Mouse (Mus musculus) ES-E14 (cell line): ENCODE results near the gene Rad1. TPM values are rescaled to one million over a fixed set of nuclear protein-coding genes. Genes with fewer than 3 reads are reported as not detected.
"Not testable (repeated sequence)": the region's sequence is repeated elsewhere in the genome, so short reads cannot be mapped to it uniquely, and the experiment has no call there.

Source experiments
- DNase-seq: peaks from one replicate; pipeline ENCODE4 v3.0.0-alpha.2; 2013; ENCODE audit warnings: low read depth, low spot score
- H3K27ac ChIP-seq: 2 replicates; pipeline ENCODE4 v1.5.1; 2012; ENCODE audit warnings: low read depth, mild to moderate bottlenecking, low read length, moderate library complexity, mixed read lengths; ENCODE audit not compliant: poor library complexity, insufficient read depth, severe bottlenecking
- H3K36me3 ChIP-seq: 2 replicates; pipeline ENCODE4 v1.6.1; 2012; ENCODE audit warnings: mild to moderate bottlenecking, low read length, moderate library complexity, mixed read lengths; ENCODE audit not compliant: control insufficient read depth, poor library complexity, insufficient read depth, severe bottlenecking
- H3K4me1 ChIP-seq, 2 experiments: fragments of 150-350 bp in 1 of 2; sonication (generic) in 1 of 2; 2 replicates each; pipeline ENCODE4 v1.6.1; 2012; ENCODE audit warnings: low read length in 2 of 2, mild to moderate bottlenecking in 1 of 2, mixed read lengths in 1 of 2; ENCODE audit not compliant: control insufficient read depth in 2 of 2, insufficient read depth in 2 of 2, poor library complexity in 1 of 2
- H3K4me3 ChIP-seq, 2 experiments: fragments of 150-350 bp in 1 of 2; sonication (generic) in 1 of 2; 2 replicates each; pipeline ENCODE4 v1.5.1; 2012; ENCODE audit warnings: low read length in 2 of 2, low read depth in 1 of 2, mild to moderate bottlenecking in 1 of 2, mixed read lengths in 1 of 2; ENCODE audit not compliant: insufficient read depth in 1 of 2, poor library complexity in 1 of 2, severe bottlenecking in 1 of 2
- H3K9ac ChIP-seq: 2 replicates; pipeline ENCODE4 v1.6.1; 2012; ENCODE audit warnings: low read depth, mild to moderate bottlenecking, low read length, mixed read lengths; ENCODE audit not compliant: poor library complexity, insufficient read depth, severe bottlenecking
- H3K9me3 ChIP-seq: fragments of 150-350 bp; sonication (generic); 2 replicates; pipeline ENCODE4 v1.6.1; 2012; ENCODE audit warnings: low read depth, mild to moderate bottlenecking, low read length; ENCODE audit not compliant: control insufficient read depth, insufficient read depth
- CHD2 ChIP-seq: IDR thresholded peaks from 2 replicates; pipeline ENCODE4 v1.6.1; 2014; ENCODE audit warnings: mild to moderate bottlenecking, low read depth, low read length, inconsistent platforms
- HCFC1 ChIP-seq: IDR thresholded peaks from 2 replicates; pipeline ENCODE4 v1.6.1; 2012; ENCODE audit warnings: low read length, inconsistent platforms, borderline replicate concordance; ENCODE audit not compliant: insufficient read depth
- MAFK ChIP-seq: IDR thresholded peaks from 2 replicates; pipeline ENCODE4 v1.6.1; 2014; ENCODE audit warnings: mild to moderate bottlenecking, low read depth, low read length, inconsistent platforms; ENCODE audit not compliant: insufficient read depth
- ZC3H11A ChIP-seq: IDR thresholded peaks from 2 replicates; pipeline ENCODE4 v1.6.1; 2012; ENCODE audit warnings: low read depth, mild to moderate bottlenecking, inconsistent platforms, low read length, borderline replicate concordance
- ZNF384 ChIP-seq: IDR thresholded peaks from 2 replicates; pipeline ENCODE4 v1.6.1; 2012; ENCODE audit warnings: low read depth, low read length, inconsistent platforms
- in situ Hi-C, 2 experiments: fragments of 600-800 bp; cut with MboI; formaldehyde crosslinking; loops; one replicate each; pipeline ENCODE4 v1.15.1; 2025; ENCODE audit warnings: low sequenced_read_pairs in 2 of 2, inconsistent platforms in 1 of 2; ENCODE audit not compliant: unreplicated experiment in 2 of 2
- total RNA-seq: library from RNA; depleted of rRNA; stranded (reverse); fragments of 300-350 nt; gene quantifications from 2 replicates; pipeline ENCODE4 v1.2.3, GENCODE M21; 2012

The Rad1 gene
- total RNA-seq, 1 experiment, result 36.6 TPM

- H3K27ac ChIP-seq, result no peak overlapping the region
- in situ Hi-C loops, result loop anchor here in 1 of 2 experiments (25.0 kb wide), 1 partner anchor 372 kb away; no protein-coding TSS in a partner anchor
- H3K9ac ChIP-seq, result no peak overlapping the region
- no peaks in the 10 kb centered on the region; the same call in 1 of the 2 replicates for H3K9me3 ChIP-seq
- no peaks in the 10 kb centered on the region for H3K36me3 ChIP-seq
- no peak for DNase-seq
- no peaks in the 10 kb centered on the region for H3K4me1 ChIP-seq
- TF ChIP-seq CHD2 (no peak), ZC3H11A (no peak), MAFK (no peak), HCFC1 (no peak)
- H3K4me3 ChIP-seq, result no peak overlapping the region
Observed at GRCm38 (mm10) chr15:10515166-10515565, 29.3 kb downstream of the Rad1 start.

- no peaks in the 10 kb centered on the region for H3K36me3 ChIP-seq
- no peak for DNase-seq
- no peak overlapping the region for H3K4me3 ChIP-seq
- no peaks in the 10 kb centered on the region for H3K9me3 ChIP-seq
- H3K4me1 ChIP-seq, result no peaks in the 10 kb centered on the region
- H3K9ac ChIP-seq, result no peak overlapping the region
- H3K27ac ChIP-seq, result no peak overlapping the region
- TF ChIP-seq ZNF384 (no peak), HCFC1 (no peak), ZC3H11A (no peak)
- in situ Hi-C loops, result no loop called here
Observed at GRCm38 (mm10) chr15:10525896-10526295, 40.1 kb downstream of the Rad1 start.

- no peak overlapping the region for H3K4me3 ChIP-seq
- no peak overlapping the region for H3K9ac ChIP-seq
- no peak for DNase-seq
- TF ChIP-seq CHD2, result no peak
- TF ChIP-seq HCFC1, result no peak
- no peak for TF ChIP-seq ZNF384
- no peak for TF ChIP-seq MAFK
- no peak for TF ChIP-seq ZC3H11A
- in situ Hi-C loops, result no loop called here
- H3K4me1 ChIP-seq, result no peaks in the 10 kb centered on the region
- no peaks in the 10 kb centered on the region for H3K36me3 ChIP-seq
- H3K27ac ChIP-seq, result no peak overlapping the region
- no peaks in the 10 kb centered on the region for H3K9me3 ChIP-seq
Observed at GRCm38 (mm10) chr15:10531352-10531751, 45.5 kb downstream of the Rad1 start.

- H3K4me3 ChIP-seq, H3K36me3 ChIP-seq, H3K9ac ChIP-seq, H3K4me1 ChIP-seq, DNase-seq, in situ Hi-C loops, H3K27ac ChIP-seq, H3K9me3 ChIP-seq: not testable (repeated sequence)
Observed at GRCm38 (mm10) chr15:10533361-10533760, 47.5 kb downstream of the Rad1 start.

- Histone ChIP-seq H3K4me3 (no peak overlapping the region), H3K27ac (no peak overlapping the region), H3K36me3 (no peaks in the 10 kb centered on the region), H3K9me3 (no peaks in the 10 kb centered on the region), H3K4me1 (no peaks in the 10 kb centered on the region), H3K9ac (no peak overlapping the region)
- TF ChIP-seq CHD2 (no peak), MAFK (no peak), ZNF384 (no peak), ZC3H11A (no peak), HCFC1 (no peak)
- DNase-seq, result no peak
- in situ Hi-C loops, result no loop called here
Observed at GRCm38 (mm10) chr15:10534591-10534990, 48.8 kb downstream of the Rad1 start.
